Mouse (Mus musculus): ENCODE measurements around the gene Cept1. TPM values are rescaled to one million over a fixed set of nuclear protein-coding genes. Genes with fewer than 3 reads are reported as not detected.

Gene Cept1
- polyA plus RNA-seq, 1 experiment from 2014 or later, result 44.1 TPM

DNA sequence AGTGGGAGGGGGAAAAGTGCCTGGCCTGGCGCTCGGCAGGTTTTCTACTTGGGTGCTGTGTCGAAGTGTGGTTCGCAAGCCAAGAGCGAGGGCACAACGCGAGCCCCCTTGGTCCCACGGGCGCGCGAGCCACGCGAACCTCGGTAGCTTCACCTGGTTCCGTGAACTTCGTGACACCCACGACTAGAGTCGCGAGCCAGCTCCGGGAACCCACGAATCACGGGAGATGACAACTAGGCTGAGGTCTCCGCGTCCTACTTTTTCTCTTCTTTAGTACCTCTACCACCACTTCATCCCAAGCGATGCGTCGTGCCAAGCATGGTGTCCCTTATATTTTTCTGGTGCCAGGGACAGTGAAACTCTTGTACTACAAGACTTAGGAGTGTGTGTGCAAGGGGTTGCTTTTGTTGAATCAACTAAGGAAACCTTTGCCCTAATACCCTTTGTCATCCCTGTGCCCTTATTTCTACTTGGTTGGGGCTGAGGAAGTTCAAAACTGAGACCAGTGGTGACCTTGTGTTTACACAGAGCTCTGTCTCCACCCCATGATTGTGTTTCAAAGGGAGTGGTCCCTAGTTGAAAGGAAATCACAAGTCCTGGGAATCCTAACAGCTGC, 430 bp upstream of the Cept1 start:
- H3K4me3 ChIP-seq (ENCODE audit: low read depth, low read length), result peak overlapping the region; percentile 80
- H3K9me3 ChIP-seq (replicated peaks; ENCODE audit: control insufficient read depth, low read length), result no peaks in the 10 kb centered on the region
- DNase-seq (ENCODE audit: low spot score) (peak; percentile 33), ATAC-seq (no peak; the same call in 1 of the 2 replicates)
- H3K36me3 ChIP-seq (ENCODE audit: control insufficient read depth, insufficient read depth, low read length), result 0 out of 2 replicates have a peak, but pooled peaks cover 2% of the 10 kb centered on the region
- H3K4me2 ChIP-seq (ENCODE audit: low read length), result peak overlapping the region; percentile 63
- H3K27me3 ChIP-seq (replicated peaks; ENCODE audit: control insufficient read depth, insufficient read depth, low read length), result no peaks in the 10 kb centered on the region
- under 1% methylated on average over 27 of the region's 27 CpGs for WGBS
- peak overlapping the region; percentile 94 for H3K27ac ChIP-seq (ENCODE audit: low read depth, low read length)
- H3K9ac ChIP-seq (ENCODE audit: low read length), result peak overlapping the region; percentile 87
- H3K4me1 ChIP-seq (ENCODE audit: control insufficient read depth, insufficient read depth, low read length), result peaks cover 15% of the 10 kb centered on the region; the same call in 1 of the 2 replicates

DNA sequence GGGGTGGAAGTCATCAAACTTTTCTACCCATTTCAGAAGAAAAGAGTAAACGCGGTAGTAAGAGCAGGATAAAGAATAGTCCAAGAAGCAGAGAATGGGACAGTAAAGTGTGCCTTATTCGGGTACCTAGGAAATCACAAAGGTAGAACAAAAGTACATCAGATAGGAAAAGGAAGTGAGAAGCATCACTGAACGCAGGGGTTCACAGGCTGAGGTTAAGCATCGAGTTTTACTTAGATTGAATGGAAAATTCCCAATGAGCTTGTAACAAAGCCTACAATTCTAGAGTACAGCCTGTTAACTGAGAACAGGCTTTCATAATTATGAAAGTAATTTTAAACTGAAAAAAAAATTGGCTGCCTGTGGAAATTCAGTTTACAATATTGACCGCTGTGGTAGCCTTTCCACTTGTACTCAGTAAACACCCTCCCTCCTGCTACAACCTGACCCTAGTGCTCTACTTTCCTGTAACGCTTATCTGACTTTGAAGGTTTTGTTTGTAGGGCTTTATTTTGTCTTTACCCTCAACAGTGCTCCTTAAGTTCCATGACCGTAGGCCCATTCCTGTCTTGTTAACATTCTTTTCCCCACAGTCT, 2.8 kb downstream of the Cept1 start:
- Histone ChIP-seq H3K4me2 (ENCODE audit: low read length) (no peak overlapping the region), H3K4me1 (ENCODE audit: control insufficient read depth, insufficient read depth, low read length) (peaks cover 15% of the 10 kb centered on the region; the same call in 1 of the 2 replicates), H3K4me3 (ENCODE audit: low read depth, low read length) (no peak overlapping the region), H3K9me3 (replicated peaks; ENCODE audit: control insufficient read depth, low read length) (no peaks in the 10 kb centered on the region), H3K9ac (ENCODE audit: low read length) (no peak overlapping the region), H3K36me3 (ENCODE audit: control insufficient read depth, insufficient read depth, low read length) (no peaks in the 10 kb centered on the region), H3K27ac (ENCODE audit: low read depth, low read length) (no peak overlapping the region), H3K27me3 (replicated peaks; ENCODE audit: control insufficient read depth, insufficient read depth, low read length) (no peaks in the 10 kb centered on the region)
- no peak for ATAC-seq
- 93% methylated on average over 8 of the region's 8 CpGs for WGBS
- no peak for DNase-seq (ENCODE audit: low spot score)

DNA sequence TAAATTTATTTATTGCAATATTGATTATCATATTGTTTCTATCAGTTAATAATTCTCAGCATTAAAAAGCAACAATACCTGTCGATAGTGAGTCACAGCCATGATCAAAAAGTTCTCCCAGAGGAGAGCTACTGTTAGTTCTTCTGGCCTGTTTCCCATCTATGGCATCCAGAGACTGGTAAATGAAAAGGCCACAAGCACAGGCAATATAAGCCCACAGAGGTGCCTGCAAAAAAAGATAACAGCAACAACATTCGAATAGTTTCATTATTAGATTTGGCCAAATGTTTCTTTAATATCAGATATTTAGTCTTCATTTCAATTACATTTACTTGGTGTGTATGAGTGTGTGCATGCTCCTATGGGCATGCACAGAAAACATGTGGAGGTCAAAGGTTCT, 14.3 kb downstream of the Cept1 start:
- Histone ChIP-seq H3K36me3 (ENCODE audit: control insufficient read depth, insufficient read depth, low read length) (peaks cover 10% of the 10 kb centered on the region), H3K27me3 (replicated peaks; ENCODE audit: control insufficient read depth, insufficient read depth, low read length) (no peaks in the 10 kb centered on the region)
- WGBS, result 93% methylated on average over 2 of the region's 2 CpGs

GRCm38 (mm10) chr3:106528032-106528431, 19.6 kb downstream of the Cept1 start:
- WGBS, result 99% methylated on average over 2 of the region's 2 CpGs
- no peak for DNase-seq (ENCODE audit: low spot score)

More for the DNA sequence above, 14.3 kb downstream of the Cept1 start:
- Histone ChIP-seq H3K4me3 (ENCODE audit: low read depth, low read length) (no peak overlapping the region), H3K4me2 (ENCODE audit: low read length) (no peak overlapping the region), H3K27ac (ENCODE audit: low read depth, low read length) (no peak overlapping the region), H3K4me1 (ENCODE audit: control insufficient read depth, insufficient read depth, low read length) (no peaks in the 10 kb centered on the region), H3K9ac (ENCODE audit: low read length) (no peak overlapping the region), H3K9me3 (replicated peaks; ENCODE audit: control insufficient read depth, low read length) (no peaks in the 10 kb centered on the region)
- no peak for DNase-seq (ENCODE audit: low spot score)
- no peak for ATAC-seq

DNA sequence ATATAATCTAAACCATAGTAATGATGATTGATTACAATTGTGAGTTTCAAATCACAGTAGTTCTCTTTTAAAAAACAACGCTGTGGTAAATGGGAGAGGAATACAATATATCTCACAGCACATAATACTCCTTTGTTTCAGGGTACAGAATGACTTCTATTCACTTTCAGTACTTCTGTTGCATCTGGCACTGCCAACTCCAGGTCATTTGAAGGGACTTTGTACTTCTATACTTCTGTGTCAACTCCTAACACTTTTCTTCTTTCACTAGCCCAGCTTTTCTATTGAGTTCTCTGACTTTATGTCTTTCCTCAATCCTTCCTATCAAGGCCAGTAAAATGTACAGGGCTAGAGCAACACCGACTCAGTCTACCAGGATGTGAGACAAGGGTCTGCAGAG, 21.2 kb downstream of the Cept1 start:
- no peak overlapping the region for H3K27ac ChIP-seq (ENCODE audit: low read depth, low read length)
- 0 out of 2 replicates have a peak, but pooled peaks cover under 1% of the 10 kb centered on the region for H3K36me3 ChIP-seq (ENCODE audit: control insufficient read depth, insufficient read depth, low read length)
- H3K4me1 ChIP-seq (ENCODE audit: control insufficient read depth, insufficient read depth, low read length), result no peaks in the 10 kb centered on the region
- no peak overlapping the region for H3K4me3 ChIP-seq (ENCODE audit: low read depth, low read length)
- DNase-seq (ENCODE audit: low spot score), result no peak
- WGBS, result 87% methylated on average over 2 of the region's 2 CpGs
- H3K4me2 ChIP-seq (ENCODE audit: low read length), result no peak overlapping the region
- H3K9me3 ChIP-seq (replicated peaks; ENCODE audit: control insufficient read depth, low read length), result no peaks in the 10 kb centered on the region
- ATAC-seq, result no peak
- no peak overlapping the region for H3K9ac ChIP-seq (ENCODE audit: low read length)
- no peaks in the 10 kb centered on the region for H3K27me3 ChIP-seq (replicated peaks; ENCODE audit: control insufficient read depth, insufficient read depth, low read length)

More at GRCm38 (mm10) chr3:106528032-106528431, 19.6 kb downstream of the Cept1 start:
- ATAC-seq, result no peak
- no peak overlapping the region for H3K9ac ChIP-seq (ENCODE audit: low read length)
- no peaks in the 10 kb centered on the region for H3K9me3 ChIP-seq (replicated peaks; ENCODE audit: control insufficient read depth, low read length)
- no peaks in the 10 kb centered on the region for H3K27me3 ChIP-seq (replicated peaks; ENCODE audit: control insufficient read depth, insufficient read depth, low read length)
- no peaks in the 10 kb centered on the region for H3K4me1 ChIP-seq (ENCODE audit: control insufficient read depth, insufficient read depth, low read length)
- peaks cover 7% of the 10 kb centered on the region; the same call in 1 of the 2 replicates for H3K36me3 ChIP-seq (ENCODE audit: control insufficient read depth, insufficient read depth, low read length)
- no peak overlapping the region for H3K27ac ChIP-seq (ENCODE audit: low read depth, low read length)
- no peak overlapping the region for H3K4me2 ChIP-seq (ENCODE audit: low read length)
- no peak overlapping the region for H3K4me3 ChIP-seq (ENCODE audit: low read depth, low read length)

DNA sequence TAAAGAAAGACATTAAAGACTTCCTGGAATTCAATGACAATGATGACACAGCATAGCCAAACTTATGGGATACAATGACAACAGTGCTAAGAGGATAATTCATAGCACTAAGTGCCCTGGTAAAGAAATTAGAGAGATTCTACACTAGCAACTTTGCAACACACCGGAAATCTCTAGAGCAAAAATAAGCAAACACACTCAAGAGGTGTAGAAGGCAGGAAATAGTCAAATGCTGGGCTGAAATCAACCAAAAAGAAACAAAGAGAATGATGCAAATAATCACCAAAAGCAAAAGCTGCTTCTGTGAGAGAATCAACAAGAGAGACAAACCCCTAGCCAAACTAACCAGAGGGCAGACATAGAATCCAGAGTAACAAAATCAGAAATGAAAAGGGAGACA, 24.9 kb downstream of the Cept1 start:
- H3K9ac ChIP-seq (ENCODE audit: low read length), result no peak overlapping the region
- no peaks in the 10 kb centered on the region for H3K36me3 ChIP-seq (ENCODE audit: control insufficient read depth, insufficient read depth, low read length)
- ATAC-seq (no peak), DNase-seq (ENCODE audit: low spot score) (no peak)
- WGBS, result 100% methylated on average over 1 of the region's 1 CpGs
- H3K9me3 ChIP-seq (replicated peaks; ENCODE audit: control insufficient read depth, low read length), result no peaks in the 10 kb centered on the region
- no peaks in the 10 kb centered on the region for H3K27me3 ChIP-seq (replicated peaks; ENCODE audit: control insufficient read depth, insufficient read depth, low read length)
- no peak overlapping the region for H3K4me3 ChIP-seq (ENCODE audit: low read depth, low read length)
- no peak overlapping the region for H3K27ac ChIP-seq (ENCODE audit: low read depth, low read length)
- no peak overlapping the region for H3K4me2 ChIP-seq (ENCODE audit: low read length)
- no peaks in the 10 kb centered on the region for H3K4me1 ChIP-seq (ENCODE audit: control insufficient read depth, insufficient read depth, low read length)

DNA sequence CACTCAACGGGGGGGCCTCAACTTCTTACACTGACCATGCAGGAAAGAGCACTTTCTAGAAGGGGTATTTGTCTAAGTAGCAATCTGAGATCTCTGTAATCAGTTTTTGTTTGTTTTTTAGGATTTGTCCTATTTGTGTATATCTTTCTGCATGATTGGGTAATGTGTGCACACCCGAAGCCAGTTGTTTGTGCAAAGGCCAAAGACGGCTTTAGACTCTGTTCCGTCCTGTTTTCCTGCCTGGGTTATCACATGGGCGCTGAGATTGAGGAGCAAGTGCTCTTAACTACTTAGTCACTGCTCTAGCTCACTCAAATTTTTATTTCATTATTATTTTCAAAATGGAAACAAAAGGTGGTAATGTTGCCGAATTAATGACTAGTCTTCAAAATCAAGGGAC, 32.6 kb downstream of the Cept1 start:
- no peak overlapping the region for H3K4me2 ChIP-seq (ENCODE audit: low read length)
- no peak overlapping the region for H3K9ac ChIP-seq (ENCODE audit: low read length)
- DNase-seq (ENCODE audit: low spot score) (no peak), ATAC-seq (no peak)
- H3K4me1 ChIP-seq (ENCODE audit: control insufficient read depth, insufficient read depth, low read length), result no peaks in the 10 kb centered on the region
- H3K27me3 ChIP-seq (replicated peaks; ENCODE audit: control insufficient read depth, insufficient read depth, low read length), result no peaks in the 10 kb centered on the region
- H3K27ac ChIP-seq (ENCODE audit: low read depth, low read length), result no peak overlapping the region
- H3K4me3 ChIP-seq (ENCODE audit: low read depth, low read length), result no peak overlapping the region
- H3K9me3 ChIP-seq (replicated peaks; ENCODE audit: control insufficient read depth, low read length), result no peaks in the 10 kb centered on the region
- WGBS, result 86% methylated on average over 6 of the region's 6 CpGs
- no peaks in the 10 kb centered on the region for H3K36me3 ChIP-seq (ENCODE audit: control insufficient read depth, insufficient read depth, low read length)

GRCm38 (mm10) chr3:106510669-106511068, 36.9 kb downstream of the Cept1 start:
- Histone ChIP-seq H3K9me3 (replicated peaks; ENCODE audit: control insufficient read depth, low read length) (no peaks in the 10 kb centered on the region), H3K4me2 (ENCODE audit: low read length) (no peak overlapping the region), H3K36me3 (ENCODE audit: control insufficient read depth, insufficient read depth, low read length) (no peaks in the 10 kb centered on the region), H3K4me3 (ENCODE audit: low read depth, low read length) (no peak overlapping the region), H3K27ac (ENCODE audit: low read depth, low read length) (no peak overlapping the region), H3K9ac (ENCODE audit: low read length) (no peak overlapping the region), H3K27me3 (replicated peaks; ENCODE audit: control insufficient read depth, insufficient read depth, low read length) (no peaks in the 10 kb centered on the region), H3K4me1 (ENCODE audit: control insufficient read depth, insufficient read depth, low read length) (no peaks in the 10 kb centered on the region)
- WGBS, result 88% methylated on average over 1 of the region's 1 CpGs
- no peak for ATAC-seq
- DNase-seq (ENCODE audit: low spot score), result no peak

- WGBS, result 92% methylated on average over 2 of the region's 2 CpGs
Measured at GRCm38 (mm10) chr3:106502892-106503291, 44.7 kb downstream of the Cept1 start.

More at GRCm38 (mm10) chr3:106502892-106503291, 44.7 kb downstream of the Cept1 start:
- no peak for DNase-seq (ENCODE audit: low spot score)
- Histone ChIP-seq H3K27ac (ENCODE audit: low read depth, low read length) (no peak overlapping the region), H3K36me3 (ENCODE audit: control insufficient read depth, insufficient read depth, low read length) (peaks cover 34% of the 10 kb centered on the region), H3K4me3 (ENCODE audit: low read depth, low read length) (no peak overlapping the region), H3K9me3 (replicated peaks; ENCODE audit: control insufficient read depth, low read length) (no peaks in the 10 kb centered on the region), H3K27me3 (replicated peaks; ENCODE audit: control insufficient read depth, insufficient read depth, low read length) (no peaks in the 10 kb centered on the region), H3K4me1 (ENCODE audit: control insufficient read depth, insufficient read depth, low read length) (no peaks in the 10 kb centered on the region), H3K4me2 (ENCODE audit: low read length) (no peak overlapping the region), H3K9ac (ENCODE audit: low read length) (no peak overlapping the region)
- ATAC-seq, result no peak

Measured in forebrain, embryonic 14.5 days (tissue).